Mouse (Mus musculus): ENCODE results near the gene Pld1. TPM values are rescaled to one million over a fixed set of nuclear protein-coding genes. Genes with fewer than 3 reads are reported as not detected.
A peak's percentile ranks its signal among the peaks of the same experiment; 100 is the strongest.

Pld1 gene
- polyA plus RNA-seq, 1 experiment from 2014 or later = 2.1 TPM

DNA sequence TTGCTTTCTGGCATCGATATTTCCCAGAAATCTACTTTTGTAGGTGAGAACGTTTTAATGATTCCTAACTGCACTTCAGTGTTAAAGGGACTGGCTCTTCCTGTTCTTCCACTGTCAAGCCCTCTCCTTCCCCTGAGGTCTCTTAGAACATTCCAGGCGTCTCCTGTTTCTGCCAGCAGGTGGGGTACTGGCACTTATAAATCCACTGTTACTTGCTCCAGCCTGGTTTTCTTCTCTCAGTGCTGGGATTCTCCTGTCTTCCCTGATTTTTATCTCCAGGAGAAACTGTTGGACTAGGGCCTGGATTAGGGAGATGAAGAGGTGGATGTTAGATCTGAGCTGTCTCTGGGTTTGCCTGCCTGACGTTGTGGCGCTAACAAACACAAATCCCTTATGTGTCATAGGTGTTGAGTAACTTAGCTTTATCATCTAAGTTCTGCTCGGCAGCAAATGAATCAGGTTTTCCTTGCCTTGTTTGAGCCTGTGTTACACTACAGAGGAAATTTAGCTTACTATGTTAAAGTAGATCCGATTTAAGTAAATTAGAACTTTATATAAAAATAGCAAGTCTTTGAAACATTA is 44.0 kb downstream of the Pld1 start:
- no peaks in the 10 kb centered on the region for H3K9me3 ChIP-seq
- H3K27me3 ChIP-seq = no peaks in the 10 kb centered on the region
- H3K36me3 ChIP-seq = no peaks in the 10 kb centered on the region
- H3K9ac ChIP-seq (replicated peaks) = no peak overlapping the region
- no peak overlapping the region for H3K4me2 ChIP-seq (replicated peaks)
- H3K4me3 ChIP-seq = no peak overlapping the region
- H3K27ac ChIP-seq (replicated peaks) = no peak overlapping the region
- peaks cover 22% of the 10 kb centered on the region for H3K4me1 ChIP-seq
- WGBS = 36% methylated on average over 7 of the region's 7 CpGs
- peak; percentile 60 for ATAC-seq (replicated peaks)

DNA sequence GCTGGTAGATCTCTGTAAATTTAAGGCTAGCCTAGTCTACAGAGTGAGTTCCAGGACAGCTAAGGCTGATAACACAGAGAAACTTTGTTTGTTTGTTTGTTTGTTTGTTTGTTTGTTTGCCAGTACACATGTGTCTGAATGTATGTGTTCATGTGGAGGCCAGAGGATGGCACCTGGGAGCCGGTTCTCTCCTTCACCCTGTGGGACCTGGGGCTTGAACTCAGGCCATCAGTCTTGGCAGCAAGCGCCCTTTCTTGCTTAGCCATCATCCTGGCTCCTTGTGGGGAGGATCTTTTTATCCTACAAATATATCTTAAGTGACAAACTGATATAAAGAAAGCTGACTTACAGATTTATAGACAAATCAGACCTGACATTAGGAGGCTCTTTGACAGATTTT is 44.8 kb downstream of the Pld1 start:
- Histone ChIP-seq H3K4me3 (no peak overlapping the region), H3K36me3 (no peaks in the 10 kb centered on the region), H3K4me1 (peaks cover 27% of the 10 kb centered on the region), H3K9ac (replicated peaks) (no peak overlapping the region), H3K27ac (replicated peaks) (no peak overlapping the region), H3K27me3 (no peaks in the 10 kb centered on the region), H3K9me3 (no peaks in the 10 kb centered on the region), H3K4me2 (replicated peaks) (no peak overlapping the region)
- WGBS = 54% methylated on average over 2 of the region's 2 CpGs
- no peak for ATAC-seq (replicated peaks)

DNA sequence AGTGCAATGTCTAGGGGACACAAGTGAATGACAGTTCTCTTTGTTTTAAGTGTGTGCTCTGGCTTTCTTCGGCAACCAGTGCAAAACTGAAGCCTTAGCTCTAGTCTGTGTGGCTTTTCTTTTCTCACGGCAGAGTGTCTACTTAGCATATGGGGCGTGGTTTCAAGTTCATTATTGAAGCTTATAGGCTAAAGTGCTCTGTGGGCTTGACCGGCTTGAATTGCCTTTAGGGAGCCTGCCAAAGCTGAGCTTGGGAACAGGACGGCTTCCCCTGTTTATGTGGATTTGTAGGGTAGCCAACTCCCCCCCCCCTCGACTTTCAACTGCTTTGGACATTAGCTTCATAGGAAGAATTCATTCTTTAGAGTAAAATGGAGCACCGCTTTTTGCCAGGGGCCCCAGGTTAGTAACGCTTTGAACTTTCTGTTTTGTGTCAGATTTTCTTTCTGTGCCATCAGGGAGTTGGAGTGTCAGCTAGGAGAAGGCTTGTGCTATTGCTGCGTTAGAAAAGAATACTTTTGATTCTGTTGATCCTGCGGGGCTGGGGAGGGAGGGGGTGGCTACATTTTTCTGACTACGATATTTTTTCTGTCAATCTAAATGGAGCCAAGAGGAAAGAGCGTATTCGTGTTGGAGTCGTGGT is 45.6 kb downstream of the Pld1 start:
- ATAC-seq (replicated peaks) = peak; percentile 96
- WGBS = 1% methylated on average over 14 of the region's 14 CpGs
- no peaks in the 10 kb centered on the region for H3K9me3 ChIP-seq
- peaks cover 27% of the 10 kb centered on the region for H3K4me1 ChIP-seq
- H3K4me3 ChIP-seq = peak overlapping the region; percentile 19
- no peak overlapping the region for H3K9ac ChIP-seq (replicated peaks)
- H3K27ac ChIP-seq (replicated peaks) = 0 out of 2 replicates have a peak overlapping the region, but pooled peaks have one; percentile 30
- peak overlapping the region; percentile 41 for H3K4me2 ChIP-seq (replicated peaks)
- H3K36me3 ChIP-seq = no peaks in the 10 kb centered on the region
- no peaks in the 10 kb centered on the region for H3K27me3 ChIP-seq

DNA sequence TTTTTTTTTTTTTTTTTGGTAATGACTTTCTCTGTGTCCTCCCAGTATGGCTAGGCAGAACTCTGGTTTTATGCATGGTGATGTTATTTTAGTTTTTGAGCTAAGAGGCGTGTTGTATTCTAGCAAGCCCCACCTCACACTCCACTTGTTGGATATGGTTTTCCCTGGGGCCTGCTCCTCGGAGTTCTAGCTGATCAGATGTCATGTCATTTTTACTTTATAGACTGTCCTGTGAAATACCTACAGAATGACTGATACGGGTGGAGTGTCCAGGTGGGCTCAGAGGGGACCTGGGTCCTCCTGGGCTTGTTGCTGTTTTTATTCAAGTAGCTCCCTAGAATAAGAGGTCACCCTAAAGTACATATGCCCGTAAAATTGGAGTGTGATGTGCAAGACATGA is 46.1 kb downstream of the Pld1 start:
- 0 out of 2 replicates have a peak overlapping the region, but pooled peaks have one; percentile 30 for H3K27ac ChIP-seq (replicated peaks)
- peaks cover 27% of the 10 kb centered on the region for H3K4me1 ChIP-seq
- no peaks in the 10 kb centered on the region for H3K27me3 ChIP-seq
- H3K4me2 ChIP-seq (replicated peaks) = peak overlapping the region; percentile 41
- no peaks in the 10 kb centered on the region for H3K9me3 ChIP-seq
- H3K4me3 ChIP-seq = peak overlapping the region; percentile 19; the same call in 1 of the 2 replicates
- ATAC-seq (replicated peaks) = no peak
- 41% methylated on average over 4 of the region's 4 CpGs for WGBS
- no peak overlapping the region for H3K9ac ChIP-seq (replicated peaks)
- H3K36me3 ChIP-seq = no peaks in the 10 kb centered on the region

DNA sequence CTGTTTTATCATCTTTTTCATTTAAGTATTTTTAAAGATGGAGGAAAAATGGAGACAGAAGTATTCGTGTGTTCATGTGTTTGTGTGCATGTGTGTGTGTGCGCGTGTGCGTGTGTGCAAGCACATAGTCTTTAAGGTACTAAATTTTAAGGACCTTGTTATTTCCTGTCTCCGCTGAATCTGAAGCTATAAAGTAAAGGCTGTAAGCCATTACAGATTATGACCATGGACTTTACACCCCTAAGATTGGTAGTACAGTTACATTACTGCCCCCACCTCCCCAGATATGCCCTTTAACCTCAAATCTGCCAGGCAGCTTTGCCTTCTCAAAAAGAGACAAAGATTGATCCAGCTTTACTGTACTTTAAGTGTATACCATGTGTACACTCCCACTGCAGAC is 46.8 kb downstream of the Pld1 start:
- H3K27ac ChIP-seq (replicated peaks) = no peak overlapping the region
- H3K9me3 ChIP-seq = no peaks in the 10 kb centered on the region
- no peak overlapping the region for H3K4me3 ChIP-seq
- WGBS = 96% methylated on average over 5 of the region's 5 CpGs
- H3K36me3 ChIP-seq = no peaks in the 10 kb centered on the region
- no peak for ATAC-seq (replicated peaks)
- H3K4me1 ChIP-seq = peaks cover 27% of the 10 kb centered on the region
- no peak overlapping the region for H3K4me2 ChIP-seq (replicated peaks)
- H3K27me3 ChIP-seq = no peaks in the 10 kb centered on the region
- H3K9ac ChIP-seq (replicated peaks) = no peak overlapping the region

DNA sequence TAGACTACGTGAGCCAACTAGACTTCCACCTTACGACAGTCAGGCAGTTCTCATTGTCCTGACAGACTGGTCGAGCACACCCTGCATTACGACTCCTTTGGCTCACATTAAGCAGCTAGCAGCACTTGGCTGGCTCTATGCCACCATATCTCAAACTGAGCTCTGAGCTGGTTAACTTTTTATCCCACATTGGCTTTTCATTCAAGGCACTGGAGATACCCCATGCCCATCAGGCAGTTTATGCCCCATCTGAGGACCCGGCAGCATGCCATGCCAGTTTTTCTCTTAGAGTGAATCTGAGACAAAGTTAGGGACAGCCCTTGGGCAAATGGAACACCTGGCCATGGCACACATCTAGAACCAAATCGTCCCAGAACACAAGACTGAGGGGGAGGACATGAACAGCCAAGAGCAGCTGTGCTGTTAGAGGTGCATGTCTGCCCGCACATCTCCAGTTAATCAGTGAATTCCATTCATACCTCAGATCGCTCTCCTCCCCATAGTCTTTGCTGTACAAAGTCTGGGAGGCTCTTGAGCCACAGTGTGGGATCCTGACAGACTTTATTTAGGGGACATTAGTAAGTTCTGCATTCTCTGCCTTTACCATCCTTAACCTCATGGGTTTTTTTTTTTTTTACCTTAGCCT is 49.5 kb downstream of the Pld1 start:
- no peak for ATAC-seq (replicated peaks)
- Histone ChIP-seq H3K9ac (replicated peaks) (no peak overlapping the region), H3K4me3 (no peak overlapping the region), H3K36me3 (no peaks in the 10 kb centered on the region), H3K27me3 (no peaks in the 10 kb centered on the region), H3K9me3 (no peaks in the 10 kb centered on the region), H3K4me2 (replicated peaks) (no peak overlapping the region), H3K4me1 (peaks cover 24% of the 10 kb centered on the region), H3K27ac (replicated peaks) (no peak overlapping the region)
- WGBS = 46% methylated on average over 8 of the region's 8 CpGs

DNA sequence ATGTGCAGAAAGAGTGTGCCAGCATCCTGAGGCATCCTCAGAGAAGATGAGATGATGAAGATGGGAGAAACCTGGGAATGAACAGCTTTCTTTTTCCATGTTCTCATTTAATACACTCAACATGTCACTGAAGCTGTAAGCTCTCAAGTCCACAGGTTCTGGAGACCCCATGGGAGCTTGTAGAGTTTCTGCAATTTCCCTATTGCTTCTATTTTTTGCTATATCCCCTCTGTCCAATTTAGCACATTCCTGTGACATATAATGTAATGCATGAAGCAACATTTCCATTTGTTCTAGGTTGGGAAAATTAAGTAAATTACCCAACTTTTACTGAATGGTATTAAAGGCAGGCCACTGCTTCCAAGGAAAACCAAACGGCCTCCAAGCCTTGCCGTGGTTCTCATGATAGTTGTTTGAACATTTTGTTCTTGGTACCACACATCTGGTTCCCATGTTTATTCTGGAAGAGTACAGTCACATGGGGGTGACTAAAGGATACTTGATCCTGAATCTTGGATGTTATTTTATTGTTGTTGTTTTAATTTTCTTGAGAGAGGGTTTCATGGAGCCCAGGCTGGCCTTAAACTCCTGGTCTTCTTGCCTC is 52.7 kb downstream of the Pld1 start:
- H3K4me3 ChIP-seq = no peak overlapping the region
- peaks cover 6% of the 10 kb centered on the region; the same call in 1 of the 2 replicates for H3K4me1 ChIP-seq
- H3K4me2 ChIP-seq (replicated peaks) = no peak overlapping the region
- no peaks in the 10 kb centered on the region for H3K9me3 ChIP-seq
- H3K9ac ChIP-seq (replicated peaks) = no peak overlapping the region
- 89% methylated on average over 2 of the region's 2 CpGs for WGBS
- no peak for ATAC-seq (replicated peaks)
- H3K36me3 ChIP-seq = no peaks in the 10 kb centered on the region
- no peaks in the 10 kb centered on the region for H3K27me3 ChIP-seq
- no peak overlapping the region for H3K27ac ChIP-seq (replicated peaks)

DNA sequence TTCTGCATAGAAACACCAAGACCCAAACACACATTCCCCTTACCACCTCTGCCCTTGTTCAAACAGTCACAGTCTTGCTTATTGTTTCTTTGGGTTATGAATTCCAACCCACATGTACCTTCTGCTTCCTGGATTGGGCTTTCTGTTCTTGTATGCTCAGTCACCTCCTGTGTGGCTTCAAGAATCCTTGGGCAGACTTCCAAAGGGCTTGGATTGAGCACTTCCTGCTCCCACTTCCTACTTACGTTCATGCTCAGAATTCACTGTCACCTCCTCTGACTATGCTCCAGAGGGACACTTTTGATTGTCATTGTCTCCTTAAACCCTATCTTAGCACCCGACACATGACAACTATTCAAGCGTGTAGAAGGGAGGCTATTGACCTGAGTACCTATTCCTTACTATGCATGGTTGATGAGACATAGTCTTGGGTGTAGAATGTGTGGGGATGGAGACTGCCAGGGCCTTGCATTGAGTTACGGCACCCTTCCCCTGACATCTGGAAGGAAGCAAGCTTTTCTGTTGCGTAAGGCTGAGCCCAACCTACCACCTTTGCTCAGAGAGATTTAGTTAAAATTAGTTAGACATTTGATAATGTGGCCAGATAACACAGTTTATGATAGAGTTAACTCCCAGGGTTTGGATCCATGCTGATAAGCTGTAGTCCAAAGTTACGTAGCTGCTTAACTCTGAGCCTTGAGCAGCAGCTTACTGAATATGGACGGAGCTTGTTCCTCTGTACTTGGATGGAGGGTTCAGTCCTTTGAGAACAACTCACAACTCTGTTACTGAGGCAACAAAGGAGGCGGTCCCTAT is 55.9 kb downstream of the Pld1 start:
- ATAC-seq (replicated peaks) = no peak
- 88% methylated on average over 8 of the region's 8 CpGs for WGBS

DNA sequence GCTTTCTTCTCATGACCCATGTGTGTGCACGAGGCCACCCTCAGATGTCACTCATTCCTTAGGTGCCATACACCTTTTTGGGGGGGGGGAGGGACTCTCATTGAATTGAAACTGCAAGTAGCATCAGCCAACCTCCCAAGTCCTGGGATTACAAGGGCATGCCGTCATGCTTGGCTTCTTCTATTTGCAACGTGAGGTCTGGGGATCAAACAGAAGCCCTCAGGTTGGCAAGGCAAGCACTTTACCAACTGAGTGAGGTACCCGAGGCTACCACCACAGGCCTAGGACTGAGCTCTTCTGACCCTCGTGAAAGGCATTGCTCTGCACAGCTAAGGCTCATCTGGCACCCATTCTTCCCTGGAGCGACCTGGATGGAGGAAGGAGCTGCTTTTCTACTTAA is 65.8 kb downstream of the Pld1 start:
- 76% methylated on average over 6 of the region's 6 CpGs for WGBS
- no peaks in the 10 kb centered on the region for H3K36me3 ChIP-seq
- H3K27me3 ChIP-seq = no peaks in the 10 kb centered on the region
- no peak overlapping the region for H3K9ac ChIP-seq (replicated peaks)
- no peak for ATAC-seq (replicated peaks)
- no peak overlapping the region for H3K4me2 ChIP-seq (replicated peaks)
- no peaks in the 10 kb centered on the region for H3K4me1 ChIP-seq
- no peaks in the 10 kb centered on the region for H3K9me3 ChIP-seq
- no peak overlapping the region for H3K4me3 ChIP-seq
- no peak overlapping the region for H3K27ac ChIP-seq (replicated peaks)

More for the DNA sequence above, 55.9 kb downstream of the Pld1 start:
- no peaks in the 10 kb centered on the region for H3K27me3 ChIP-seq
- no peak overlapping the region for H3K4me2 ChIP-seq (replicated peaks)
- no peaks in the 10 kb centered on the region for H3K4me1 ChIP-seq
- no peak overlapping the region for H3K27ac ChIP-seq (replicated peaks)
- no peaks in the 10 kb centered on the region for H3K36me3 ChIP-seq
- no peaks in the 10 kb centered on the region for H3K9me3 ChIP-seq
- H3K4me3 ChIP-seq = no peak overlapping the region
- H3K9ac ChIP-seq (replicated peaks) = no peak overlapping the region

DNA sequence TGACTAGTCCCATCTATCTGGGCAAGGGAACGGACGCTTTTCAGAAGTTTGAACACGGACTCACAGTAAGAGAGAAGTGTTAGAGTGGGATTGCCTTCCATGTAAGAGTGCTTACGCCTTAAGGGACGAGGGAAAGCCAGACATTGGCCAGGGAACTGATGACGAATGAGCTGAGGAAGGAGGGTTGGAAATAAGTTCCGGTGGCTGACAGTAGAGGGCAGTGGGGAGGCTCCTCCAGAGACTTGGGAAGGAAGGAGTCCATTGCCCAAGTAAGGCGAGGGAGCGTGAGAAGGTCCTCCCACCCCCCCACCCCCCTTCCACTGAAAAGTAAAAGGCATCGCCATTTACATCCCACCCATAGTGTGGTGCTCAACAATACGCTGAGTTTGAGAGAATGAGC is 69.2 kb downstream of the Pld1 start:
- Histone ChIP-seq H3K27me3 (no peaks in the 10 kb centered on the region), H3K9ac (replicated peaks) (no peak overlapping the region), H3K9me3 (no peaks in the 10 kb centered on the region), H3K4me2 (replicated peaks) (no peak overlapping the region), H3K4me3 (no peak overlapping the region), H3K27ac (replicated peaks) (no peak overlapping the region), H3K36me3 (no peaks in the 10 kb centered on the region), H3K4me1 (no peaks in the 10 kb centered on the region)
- no peak for ATAC-seq (replicated peaks)
- WGBS = 88% methylated on average over 11 of the region's 11 CpGs

DNA sequence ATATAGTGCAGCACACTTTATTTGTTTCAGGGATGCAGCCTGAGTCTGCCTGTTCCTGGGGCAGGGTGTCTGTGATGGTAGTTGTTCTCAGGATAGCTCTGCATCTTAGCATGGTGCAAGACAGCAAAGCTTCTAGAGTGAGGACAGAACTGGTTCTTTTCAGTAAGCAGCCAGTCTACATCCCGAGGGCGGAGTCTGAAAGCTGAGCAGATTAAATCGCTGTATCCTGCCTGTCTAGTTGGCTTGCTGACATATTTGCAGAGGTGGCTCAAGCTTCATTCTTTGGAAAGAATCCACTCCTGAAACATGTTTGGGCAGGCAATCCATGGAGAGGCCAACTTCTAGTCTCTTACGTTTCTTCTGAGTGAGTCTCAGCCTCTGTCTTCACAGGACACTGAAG is 69.9 kb downstream of the Pld1 start:
- Histone ChIP-seq H3K27me3 (no peaks in the 10 kb centered on the region), H3K9me3 (no peaks in the 10 kb centered on the region), H3K27ac (replicated peaks) (no peak overlapping the region), H3K36me3 (no peaks in the 10 kb centered on the region), H3K4me1 (no peaks in the 10 kb centered on the region), H3K4me2 (replicated peaks) (no peak overlapping the region), H3K9ac (replicated peaks) (no peak overlapping the region), H3K4me3 (no peak overlapping the region)
- no peak for ATAC-seq (replicated peaks)
- 82% methylated on average over 4 of the region's 4 CpGs for WGBS

DNA sequence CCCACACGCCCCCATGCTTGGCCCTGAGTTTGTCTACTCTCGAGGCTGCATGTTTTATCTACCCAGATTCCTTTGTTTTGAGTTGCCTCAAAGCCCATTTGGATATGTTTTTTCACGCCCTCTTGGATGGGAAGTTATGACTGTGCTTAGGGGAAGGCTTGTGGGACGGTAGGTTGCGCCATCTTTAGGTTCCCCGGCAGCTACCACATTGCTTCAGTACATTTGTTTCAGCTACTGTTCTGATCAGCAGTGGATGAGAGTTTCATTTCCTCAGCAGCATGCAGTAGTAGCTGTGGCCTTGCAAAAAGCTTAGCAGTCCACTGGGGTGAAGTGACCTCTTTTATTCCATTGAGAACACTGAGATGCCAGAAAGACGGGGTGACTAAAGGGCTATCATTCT is 73.7 kb downstream of the Pld1 start:
- H3K4me1 ChIP-seq = 0 out of 2 replicates have a peak, but pooled peaks cover 6% of the 10 kb centered on the region
- no peaks in the 10 kb centered on the region for H3K27me3 ChIP-seq
- ATAC-seq (replicated peaks) = no peak
- no peak overlapping the region for H3K9ac ChIP-seq (replicated peaks)
- H3K9me3 ChIP-seq = no peaks in the 10 kb centered on the region
- WGBS = 81% methylated on average over 7 of the region's 7 CpGs
- no peak overlapping the region for H3K4me3 ChIP-seq
- no peaks in the 10 kb centered on the region for H3K36me3 ChIP-seq
- H3K27ac ChIP-seq (replicated peaks) = no peak overlapping the region
- H3K4me2 ChIP-seq (replicated peaks) = no peak overlapping the region

All from forebrain, embryonic 15.5 days (tissue).